Mouse (Mus musculus): ENCODE measurements around the gene Nps. TPM values are rescaled to one million over a fixed set of nuclear protein-coding genes. Genes with fewer than 3 reads are reported as not detected.

The Nps gene
- polyA plus RNA-seq (2012; rRNA removed), result not detected in 2 replicates

GRCm38 (mm10) chr7:135258053-135258753 lies at the start of gene Nps:
Nps (plus strand) TSS chr7:135258703.

Other genes starting within 250 kb of the Nps start
- gene Foxi2, start 151.6 kb downstream of the Nps start, polyA plus RNA-seq (2012; rRNA removed), result not detected in 2 replicates